Mouse (Mus musculus): ENCODE measurements around the gene Ago1.
A peak's percentile ranks its signal among the peaks of the same experiment; 100 is the strongest.

The Ago1 gene

GRCm38 (mm10) chr4:126468285-126468901, at the start of gene Ago1:
Gene Ago1, minus strand, starts transcription at chr4:126468583.
- peak; percentile 94 to 97 for DNase-seq

GRCm38 (mm10) chr4:126512308-126513066, 44.1 kb upstream of the Ago1 start:
- no peak for DNase-seq

GRCm38 (mm10) chr4:126511013-126511412, 42.6 kb upstream of the Ago1 start:
- DNase-seq: no peak

- DNase-seq: no peak
Observed at GRCm38 (mm10) chr4:126509072-126509471, 40.7 kb upstream of the Ago1 start.

GRCm38 (mm10) chr4:126508110-126508899, 39.9 kb upstream of the Ago1 start:
- DNase-seq: no peak

GRCm38 (mm10) chr4:126502977-126503309, 34.6 kb upstream of the Ago1 start:
- DNase-seq: no peak

GRCm38 (mm10) chr4:126502141-126502976, 34.0 kb upstream of the Ago1 start:
- no peak for DNase-seq

GRCm38 (mm10) chr4:126498601-126499000, 30.2 kb upstream of the Ago1 start:
- DNase-seq: no peak

- DNase-seq: no peak
Observed at GRCm38 (mm10) chr4:126496963-126497362, 28.6 kb upstream of the Ago1 start.

GRCm38 (mm10) chr4:126495942-126496790, 27.8 kb upstream of the Ago1 start:
- DNase-seq: no peak

GRCm38 (mm10) chr4:126495453-126495852, 27.1 kb upstream of the Ago1 start:
- no peak for DNase-seq

- no peak for DNase-seq
Observed at GRCm38 (mm10) chr4:126493416-126493815, 25.0 kb upstream of the Ago1 start.

GRCm38 (mm10) chr4:126491977-126492376, 23.6 kb upstream of the Ago1 start:
- DNase-seq: no peak

GRCm38 (mm10) chr4:126490726-126491125, 22.3 kb upstream of the Ago1 start:
- no peak for DNase-seq

GRCm38 (mm10) chr4:126489811-126490210, 21.4 kb upstream of the Ago1 start:
- DNase-seq: no peak

- DNase-seq: no peak
Observed at GRCm38 (mm10) chr4:126486217-126486616, 17.8 kb upstream of the Ago1 start.

- no peak for DNase-seq
Observed at GRCm38 (mm10) chr4:126485065-126485464, 16.7 kb upstream of the Ago1 start.

- no peak for DNase-seq
Observed at GRCm38 (mm10) chr4:126483874-126484273, 15.5 kb upstream of the Ago1 start.

- no peak for DNase-seq
Observed at GRCm38 (mm10) chr4:126482951-126483350, 14.6 kb upstream of the Ago1 start.

- DNase-seq: no peak
Observed at GRCm38 (mm10) chr4:126481461-126481860, 13.1 kb upstream of the Ago1 start.

- DNase-seq: no peak
Observed at GRCm38 (mm10) chr4:126480288-126480687, 11.9 kb upstream of the Ago1 start.

GRCm38 (mm10) chr4:126473031-126473430, 4.6 kb upstream of the Ago1 start:
- no peak for DNase-seq

All from cerebellum, adult 18-20 months (tissue).